Mouse (Mus musculus): ENCODE measurements around the gene Hvcn1.
"Not testable (repeated sequence)": the region's sequence is repeated elsewhere in the genome, so short reads cannot be mapped to it uniquely, and the experiment has no call there.

Gene Hvcn1

DNA sequence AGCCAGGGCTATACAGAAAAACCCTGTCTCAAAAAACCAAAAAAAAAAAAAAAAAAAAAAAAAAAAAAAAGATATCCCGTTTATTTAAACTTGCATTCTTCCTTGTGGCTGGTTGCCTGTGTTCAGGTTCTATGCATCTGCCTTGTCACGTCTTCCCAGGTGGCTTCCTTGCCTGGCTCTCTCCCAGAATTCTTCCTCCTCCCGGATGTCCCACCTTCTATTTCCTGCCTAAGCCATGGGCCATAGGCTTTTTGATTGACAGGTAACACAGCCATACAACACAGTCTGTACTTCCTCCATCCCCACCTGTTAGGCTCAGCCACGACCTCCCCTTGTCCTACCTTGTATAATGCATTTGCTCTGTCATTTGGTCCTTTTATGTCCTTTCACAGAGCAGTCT, at the start of gene Hvcn1:
TSS of gene Hvcn1 (plus strand) at position 330 of the 400 bp plus-strand sequence.
- DNase-seq (ENCODE audit: extremely low spot score, low read depth, low spot score) = no peak

DNA sequence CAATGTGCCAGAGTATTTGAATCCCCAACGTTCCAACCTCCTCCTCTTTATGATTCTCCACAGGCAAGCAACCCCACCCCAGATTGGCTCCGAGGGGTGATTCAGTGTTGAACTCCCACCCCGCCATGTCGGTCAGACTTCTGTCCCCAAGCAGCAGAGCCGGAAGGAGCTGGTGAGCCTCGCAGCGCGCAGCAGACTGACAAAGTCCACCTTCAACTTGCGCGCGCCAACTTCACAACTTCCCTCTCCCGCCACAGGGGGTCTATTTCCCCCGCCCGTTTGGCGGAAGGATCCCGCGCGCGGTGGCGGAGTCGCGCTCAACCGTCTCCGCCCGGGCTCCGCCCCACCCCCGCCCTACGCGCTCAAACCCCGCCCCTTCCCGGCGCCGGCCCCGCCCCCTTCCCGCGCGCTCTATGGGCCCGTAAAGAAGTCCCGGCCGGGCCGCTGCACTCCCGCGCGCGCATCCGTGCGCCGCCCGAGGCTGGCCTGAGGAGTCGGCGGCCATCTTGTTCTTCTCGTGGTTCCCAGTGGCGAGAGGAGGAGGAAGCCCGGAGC, 48.7 kb upstream of the Hvcn1 start, which contains the start of gene Ppp1cc:
TSS of gene Ppp1cc (plus strand) at position 452 of the 555 bp plus-strand sequence.
- DNase-seq (ENCODE audit: extremely low spot score, low read depth, low spot score) = peak; percentile 78

DNA sequence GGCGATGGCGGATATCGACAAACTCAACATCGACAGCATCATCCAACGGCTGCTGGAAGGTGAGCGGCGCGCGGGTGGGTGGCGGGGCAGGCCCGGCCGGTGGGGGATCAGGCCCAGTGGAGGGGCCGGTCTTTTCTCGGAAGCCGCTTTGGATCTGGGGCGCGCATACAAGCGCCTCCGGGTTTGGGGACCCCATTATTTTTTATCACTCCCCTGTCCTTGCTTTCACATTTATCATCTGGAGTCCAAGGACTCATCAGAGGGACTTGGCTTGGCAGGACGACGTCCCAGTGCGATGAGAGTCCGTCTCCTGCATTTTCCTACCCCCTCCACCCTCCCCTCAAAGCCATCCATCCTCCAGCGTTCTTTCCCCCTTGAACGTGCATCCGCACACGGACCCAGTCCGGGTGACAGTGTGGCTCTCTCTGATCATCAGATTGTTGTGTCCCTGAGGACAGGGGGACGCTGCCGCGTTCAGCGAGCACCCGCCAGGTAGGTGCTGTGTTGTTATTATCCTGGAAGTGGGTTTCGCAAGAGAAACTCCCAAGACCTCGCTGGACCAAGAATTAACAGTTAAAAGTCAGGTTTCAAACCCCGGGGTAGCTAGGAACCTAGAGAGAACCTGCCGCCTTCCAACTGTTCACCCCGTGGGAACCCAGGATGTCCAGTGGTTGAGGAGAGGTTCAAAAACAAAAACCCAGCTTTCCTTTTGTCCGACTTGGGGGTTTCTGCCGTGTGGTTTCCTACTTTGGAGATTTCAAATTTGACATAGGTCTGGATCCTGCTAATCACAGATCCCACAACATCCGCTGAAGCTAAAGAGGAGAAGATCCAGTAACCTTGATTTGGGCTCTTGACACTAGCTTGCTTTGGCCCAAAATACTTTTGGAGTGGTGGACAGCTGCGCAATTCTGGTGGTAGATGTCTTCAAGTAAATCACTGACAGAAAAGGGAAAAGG, 47.8 kb upstream of the Hvcn1 start:
- no peak for DNase-seq (ENCODE audit: extremely low spot score, low read depth, low spot score)

DNA sequence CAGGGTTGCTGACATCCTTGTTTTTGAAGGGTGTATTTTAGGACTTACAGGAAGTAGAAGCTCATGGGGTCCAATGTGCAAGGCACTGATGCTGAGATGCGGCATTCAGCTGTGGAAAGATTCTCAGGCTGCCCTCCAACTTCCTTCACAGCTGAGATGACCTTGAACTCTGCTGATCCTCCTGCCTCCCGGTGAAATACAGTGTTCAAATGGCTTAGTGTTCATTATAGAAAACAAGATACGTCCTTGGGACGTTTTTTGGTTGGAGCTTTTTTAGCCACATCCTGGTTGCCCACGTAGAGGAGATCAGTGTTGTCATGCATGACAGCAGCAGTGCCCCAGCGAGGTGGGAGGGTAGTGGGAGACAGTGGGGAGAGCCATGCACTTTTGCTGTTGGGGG, 43.4 kb upstream of the Hvcn1 start:
- DNase-seq (ENCODE audit: extremely low spot score, low read depth, low spot score) = no peak

DNA sequence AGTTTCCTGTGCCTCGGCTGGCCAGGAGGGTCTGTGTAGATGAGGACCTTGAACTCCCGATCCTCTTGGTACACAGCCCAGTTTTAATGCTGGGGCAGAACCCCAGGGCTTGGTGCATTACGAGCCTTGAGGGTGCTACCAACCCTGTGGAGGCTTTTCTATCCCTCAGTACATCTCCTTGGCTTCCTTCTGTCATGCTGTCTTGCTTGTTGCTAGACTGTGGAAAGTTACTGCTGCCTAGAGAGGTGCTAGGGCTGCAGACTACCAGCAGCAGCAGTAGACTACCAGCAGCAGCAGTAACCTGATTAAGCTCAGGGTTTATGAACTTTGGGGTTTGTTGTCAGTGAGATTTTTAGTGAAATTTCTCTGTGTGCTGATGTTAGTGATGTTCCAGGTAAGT, 42.6 kb upstream of the Hvcn1 start:
- DNase-seq (ENCODE audit: extremely low spot score, low read depth, low spot score) = no peak

DNA sequence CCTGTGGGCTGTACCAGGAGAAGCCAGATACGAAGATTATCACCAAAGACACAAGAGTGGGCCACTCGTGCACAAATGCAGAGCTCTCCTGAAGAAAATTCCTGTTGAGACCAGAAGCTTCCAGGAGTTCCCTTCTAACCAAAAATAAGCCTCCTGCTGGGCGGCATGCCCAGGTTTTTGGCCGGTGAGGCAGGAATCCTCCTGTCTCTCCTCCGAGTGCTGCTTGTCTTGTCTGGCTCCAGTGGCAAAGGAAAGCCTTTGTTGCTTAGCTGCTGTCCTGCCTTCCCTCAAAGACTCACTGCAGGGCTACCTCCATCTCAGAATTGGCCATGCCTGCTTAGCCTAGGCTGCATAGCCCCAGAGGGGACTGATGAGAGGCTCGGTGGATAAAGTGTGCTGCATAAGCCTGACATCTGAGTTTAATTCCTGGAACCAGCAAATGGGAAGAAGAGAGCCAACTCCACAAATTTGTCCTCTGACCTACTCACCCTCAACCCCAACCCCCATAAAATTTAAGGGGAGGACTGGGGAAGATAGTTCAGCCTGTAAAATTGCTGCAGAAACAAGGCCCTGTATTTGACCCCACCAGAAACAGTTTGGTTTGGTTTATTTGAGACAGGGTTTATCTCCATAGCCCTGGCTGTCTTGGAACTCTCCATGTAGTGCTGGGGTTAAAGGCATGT, 41.2 kb upstream of the Hvcn1 start:
- no peak for DNase-seq (ENCODE audit: extremely low spot score, low read depth, low spot score)

DNA sequence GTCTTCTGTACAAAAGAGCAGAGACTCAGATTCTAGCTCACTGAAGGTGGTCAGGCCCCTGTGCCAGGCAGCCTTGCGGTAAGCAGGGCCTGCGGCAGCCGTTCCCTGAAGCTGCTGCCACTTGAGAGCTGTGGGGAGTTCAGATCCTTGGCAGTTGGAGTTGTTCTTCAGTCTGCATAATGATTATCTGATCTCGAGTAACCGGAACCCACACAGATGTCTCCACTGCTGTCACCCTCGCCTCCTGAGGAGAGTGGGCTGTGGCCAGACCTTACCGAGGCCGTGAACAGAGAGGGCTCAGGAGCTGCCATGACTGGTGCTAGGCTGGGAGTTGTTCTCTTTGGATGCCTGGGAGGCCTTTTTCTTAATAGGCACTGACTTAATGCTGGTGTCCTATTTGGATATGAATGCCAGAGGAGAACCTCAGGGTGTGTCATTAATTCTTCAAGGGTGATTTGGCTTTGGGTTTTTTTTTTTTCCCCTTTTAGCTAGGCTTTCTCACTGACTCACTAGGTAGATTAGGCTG, 39.9 kb upstream of the Hvcn1 start:
- no peak for DNase-seq (ENCODE audit: extremely low spot score, low read depth, low spot score)

DNA sequence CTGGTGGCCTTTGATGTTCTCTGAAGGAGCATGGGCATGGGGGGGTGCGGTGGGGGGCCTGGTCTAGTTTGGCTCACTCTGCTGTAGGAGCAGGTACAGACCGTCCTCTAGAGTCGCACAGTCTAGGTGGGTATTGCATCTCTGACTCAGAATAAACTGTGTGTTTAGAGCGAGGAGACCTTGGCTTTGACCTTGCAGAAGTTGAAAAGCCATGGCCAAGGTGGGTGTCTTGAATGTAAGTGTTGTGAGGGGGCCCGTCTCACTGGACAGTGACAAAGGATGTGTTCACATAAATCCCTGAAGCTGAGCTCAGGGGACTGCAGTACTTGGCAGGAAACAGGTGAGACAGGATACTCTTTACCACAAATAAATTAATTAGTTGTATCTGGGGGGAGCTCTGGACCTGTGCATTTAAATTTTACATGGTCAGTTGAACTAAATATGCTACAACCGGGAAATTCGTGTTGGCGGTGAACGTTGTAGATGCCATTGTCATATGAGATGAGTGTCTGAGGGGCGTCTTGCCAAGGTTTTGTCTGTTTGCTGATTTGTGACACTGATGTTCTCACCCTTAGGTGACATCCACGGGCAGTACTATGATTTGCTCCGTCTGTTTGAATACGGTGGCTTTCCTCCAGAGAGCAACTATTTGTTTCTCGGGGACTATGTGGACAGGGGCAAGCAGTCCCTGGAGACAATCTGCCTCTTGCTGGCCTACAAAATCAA, 38.1 kb upstream of the Hvcn1 start:
- no peak for DNase-seq (ENCODE audit: extremely low spot score, low read depth, low spot score)

DNA sequence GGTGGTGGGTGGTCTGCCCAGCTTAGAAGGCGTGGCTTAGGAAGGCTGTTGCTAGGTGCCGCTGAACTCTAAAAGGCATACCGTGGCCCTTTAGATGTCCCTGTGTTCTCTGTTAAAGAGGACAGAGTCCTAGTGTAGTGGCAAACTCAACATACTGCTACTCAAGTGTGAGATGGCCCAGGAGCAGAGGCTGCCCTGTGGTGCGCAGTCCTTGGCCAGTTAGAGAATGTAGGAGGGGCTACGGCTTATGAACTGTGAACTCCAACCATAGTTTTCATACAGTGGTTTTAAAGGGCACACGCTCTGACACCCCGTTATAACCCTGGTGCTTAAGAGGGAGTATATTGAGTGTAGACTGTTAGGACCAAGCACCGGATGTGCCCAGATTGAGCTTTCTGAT, 35.5 kb upstream of the Hvcn1 start:
- no peak for DNase-seq (ENCODE audit: extremely low spot score, low read depth, low spot score)

DNA sequence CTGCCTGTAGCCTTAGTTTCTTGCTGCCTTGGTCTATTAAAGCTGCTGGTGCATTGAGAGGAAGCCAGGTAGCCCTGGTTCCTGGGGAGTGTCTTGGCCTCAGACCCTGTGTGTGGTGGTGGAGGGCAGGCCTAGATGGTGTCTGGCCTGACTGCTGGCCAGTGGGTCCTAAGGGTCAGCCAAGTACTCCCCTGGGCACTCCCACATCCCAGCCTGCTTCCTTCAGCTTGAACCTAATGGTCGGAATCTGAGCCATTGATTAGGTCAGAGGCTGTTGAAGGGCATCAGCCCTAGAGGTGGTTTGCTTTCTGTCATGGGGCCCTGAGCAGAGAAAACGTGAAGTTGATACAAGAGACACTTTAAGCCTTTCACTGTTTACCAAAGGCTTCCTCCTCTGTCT, 31.2 kb upstream of the Hvcn1 start:
- DNase-seq (ENCODE audit: extremely low spot score, low read depth, low spot score) = no peak

DNA sequence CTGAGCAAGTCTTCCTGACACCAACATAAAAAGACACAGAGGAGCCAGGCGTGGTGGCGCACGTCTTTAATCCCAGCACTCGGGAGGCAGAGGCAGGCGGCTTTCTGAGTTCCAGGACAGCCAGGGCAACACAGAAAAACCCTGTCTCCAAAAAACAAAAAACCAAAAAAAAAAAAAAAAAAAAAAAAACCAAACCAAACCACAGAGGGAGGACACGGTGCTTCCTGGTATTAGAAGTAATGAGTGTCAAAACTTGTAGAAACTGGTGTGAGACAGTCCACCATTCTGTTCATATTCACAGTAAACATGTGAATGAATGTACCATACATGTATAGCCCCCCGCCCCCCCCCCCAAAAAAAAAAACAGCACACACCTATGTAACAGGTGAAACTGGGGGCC, 30.6 kb upstream of the Hvcn1 start:
- no peak for DNase-seq (ENCODE audit: extremely low spot score, low read depth, low spot score)

DNA sequence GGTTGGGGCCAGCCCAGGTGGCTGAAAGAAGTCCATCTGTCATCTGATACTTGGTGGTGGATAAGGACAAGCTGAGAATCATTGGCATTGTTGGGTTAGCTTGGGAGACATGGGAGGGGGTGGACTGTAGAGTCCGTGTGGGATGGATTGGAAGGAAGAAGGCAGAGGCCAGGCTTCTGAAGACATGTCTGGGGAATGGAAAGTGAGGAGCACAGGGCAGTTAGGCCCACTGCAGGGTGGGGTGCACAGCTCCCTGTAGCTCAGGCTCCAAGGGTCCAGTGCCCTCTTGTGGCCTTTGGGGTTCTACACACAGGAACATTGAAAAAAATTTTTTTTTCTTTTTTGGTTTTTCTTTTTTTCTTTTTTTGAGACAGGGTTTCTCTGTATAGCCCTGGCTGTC, 30.2 kb upstream of the Hvcn1 start:
- DNase-seq (ENCODE audit: extremely low spot score, low read depth, low spot score) = no peak

DNA sequence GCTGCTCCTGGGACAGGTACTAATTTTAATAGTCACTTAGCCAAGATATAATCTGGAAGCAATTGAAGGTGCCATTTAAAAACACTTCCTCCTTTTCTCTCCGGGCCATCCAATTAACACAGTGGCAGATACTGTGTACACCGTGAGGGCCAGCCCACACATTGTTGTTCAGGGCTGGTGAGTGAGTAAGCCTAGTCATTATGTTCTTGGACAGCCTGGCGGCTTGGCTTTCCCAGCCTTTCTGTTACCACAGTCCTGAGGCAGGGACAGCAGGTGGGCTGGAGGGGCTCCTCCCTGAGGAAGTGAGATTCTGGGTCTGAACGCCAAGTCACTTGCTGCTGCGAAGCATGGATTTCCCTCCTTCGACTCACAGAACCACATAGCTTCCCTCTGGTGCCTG, 26.9 kb upstream of the Hvcn1 start:
- no peak for DNase-seq (ENCODE audit: extremely low spot score, low read depth, low spot score)

DNA sequence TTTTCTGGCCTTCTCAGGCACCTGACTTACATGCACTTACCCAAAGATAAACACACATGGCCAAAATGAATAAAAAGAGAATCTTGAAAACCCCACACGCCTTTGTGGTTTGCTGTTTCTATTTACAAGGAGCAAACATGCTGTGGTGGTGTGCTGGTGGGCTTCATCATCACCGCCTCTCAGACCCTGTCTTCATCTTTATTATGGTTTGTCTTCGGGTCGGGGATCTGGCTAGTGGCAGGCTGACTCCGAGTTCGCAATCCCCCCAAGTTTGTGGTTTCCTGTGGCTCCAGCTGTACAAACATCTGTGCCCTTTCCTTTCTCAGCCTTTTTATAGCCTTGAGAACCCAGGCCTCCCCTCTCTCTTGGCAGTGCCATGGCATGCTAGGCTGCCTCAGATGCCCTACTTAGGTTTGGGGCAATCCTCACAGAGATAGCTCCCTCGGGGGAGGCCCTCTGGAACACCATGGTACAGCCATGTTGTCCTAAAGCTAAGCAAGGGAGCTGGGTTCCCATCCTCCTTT, 22.3 kb upstream of the Hvcn1 start:
- DNase-seq (ENCODE audit: extremely low spot score, low read depth, low spot score) = no peak

DNA sequence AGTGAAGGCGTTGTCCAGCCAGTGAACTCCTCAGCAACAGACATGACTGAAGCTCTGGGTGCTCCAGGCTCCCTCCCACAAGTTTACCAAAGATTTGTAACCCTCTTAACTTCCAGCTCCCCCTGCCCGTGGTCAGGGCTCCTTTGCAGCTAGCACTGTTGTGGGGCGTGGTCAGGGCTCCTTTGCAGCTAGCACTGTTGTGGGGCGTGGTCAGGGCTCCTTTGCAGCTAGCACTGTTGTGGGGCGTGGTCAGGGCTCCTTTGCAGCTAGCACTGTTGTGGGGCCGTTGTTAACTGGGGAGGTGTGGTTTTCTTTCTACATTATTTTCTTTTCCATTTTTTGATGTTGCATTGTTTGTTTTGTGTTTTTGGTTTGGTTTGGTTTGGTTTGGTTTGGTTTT, 21.7 kb upstream of the Hvcn1 start:
- DNase-seq (ENCODE audit: extremely low spot score, low read depth, low spot score) = not testable (repeated sequence)

DNA sequence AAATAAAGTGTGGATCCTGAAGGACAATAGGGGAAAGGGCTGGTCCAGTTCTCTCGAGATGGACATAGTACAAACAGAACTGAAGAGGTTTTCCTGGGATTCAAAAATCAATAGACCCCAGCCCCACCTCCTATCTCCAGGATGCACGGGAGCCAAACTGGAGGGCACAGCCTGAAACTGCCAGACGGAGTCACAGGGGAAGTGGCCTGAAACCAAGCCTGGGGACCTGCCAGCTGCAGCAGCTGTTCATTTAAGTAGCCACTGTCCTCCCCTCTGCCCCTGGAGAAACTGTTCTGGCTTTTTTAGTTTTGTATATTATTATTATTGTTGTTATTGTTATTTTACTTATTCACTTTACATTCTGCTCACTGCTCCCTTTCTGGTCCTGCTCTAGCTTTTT, 17.5 kb upstream of the Hvcn1 start:
- no peak for DNase-seq (ENCODE audit: extremely low spot score, low read depth, low spot score)

DNA sequence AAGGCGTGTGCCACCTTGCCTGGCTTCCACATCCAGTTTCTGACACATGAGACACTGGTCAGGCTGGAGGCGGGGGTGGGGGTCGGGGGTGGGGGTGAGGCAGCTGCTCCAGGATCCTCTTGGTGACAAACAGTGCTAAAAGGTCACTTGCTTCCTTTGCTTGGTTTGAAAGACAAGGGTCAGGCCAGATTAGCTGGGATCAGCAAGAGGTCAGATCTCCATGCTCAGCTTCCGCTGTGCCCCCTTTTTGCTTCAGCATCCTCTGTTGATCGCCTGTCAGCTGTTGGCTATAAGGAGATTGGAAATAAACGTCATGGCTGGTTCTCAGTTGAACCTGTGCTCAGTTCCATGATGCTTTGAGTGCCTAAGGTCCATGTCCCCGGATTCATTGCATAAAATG, 16.1 kb upstream of the Hvcn1 start:
- DNase-seq (ENCODE audit: extremely low spot score, low read depth, low spot score) = no peak

DNA sequence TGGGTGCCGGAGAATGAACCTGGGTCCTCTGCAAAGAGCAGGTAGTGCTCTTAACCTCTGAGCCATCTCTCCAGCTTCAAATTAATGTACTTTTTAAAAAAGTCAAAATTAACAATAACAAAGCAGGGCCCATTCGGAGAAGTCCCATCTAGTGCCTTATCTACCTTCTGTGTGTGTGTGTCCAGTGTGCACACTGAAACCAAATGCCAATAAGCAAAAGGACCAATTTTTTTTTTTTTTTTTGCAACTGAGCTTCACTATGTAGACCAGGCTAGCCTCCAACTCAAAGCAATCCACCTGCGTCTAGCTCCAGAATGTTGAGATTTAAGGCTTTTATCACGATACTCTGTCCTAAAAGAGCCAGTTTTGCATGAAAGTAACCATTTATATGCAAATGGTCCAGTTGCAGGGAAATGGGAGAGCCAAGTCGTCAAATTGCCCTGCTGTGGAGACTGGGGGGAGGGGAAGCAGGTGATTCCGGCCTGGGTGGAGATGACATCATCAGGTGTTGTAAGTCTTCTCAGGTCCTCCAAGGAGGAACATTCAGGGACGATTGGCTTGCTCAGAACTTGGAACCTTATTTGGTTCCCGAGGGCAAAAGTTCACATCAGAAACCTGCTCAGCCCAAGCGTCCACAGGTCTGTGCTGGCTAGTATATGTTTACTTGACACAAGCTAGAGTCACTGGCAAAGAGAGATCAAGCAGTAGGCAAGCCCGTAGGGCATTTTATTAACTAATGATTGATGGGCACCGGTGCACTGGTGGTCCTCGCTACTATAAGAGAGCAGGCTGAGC, 15.1 kb upstream of the Hvcn1 start:
- DNase-seq (ENCODE audit: extremely low spot score, low read depth, low spot score) = no peak

DNA sequence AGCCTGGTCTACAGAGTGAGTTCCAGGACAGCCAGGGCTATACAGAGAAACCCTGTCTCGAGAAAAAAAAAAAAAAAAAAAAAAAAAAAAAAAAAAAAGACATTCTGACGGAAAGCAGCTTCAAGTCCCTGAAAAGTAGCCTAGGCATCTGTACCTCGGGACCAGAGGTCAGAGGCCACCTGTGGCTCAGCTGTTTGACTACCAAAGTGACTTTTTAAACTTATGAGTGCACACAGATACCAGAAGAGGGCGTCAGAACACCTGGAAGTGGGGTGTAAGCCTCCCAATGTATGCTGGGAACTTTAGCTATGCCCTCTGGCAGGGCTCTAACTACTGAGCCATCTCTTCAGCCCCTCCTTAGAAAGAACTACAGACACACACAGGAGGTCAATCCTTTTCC, 14.3 kb upstream of the Hvcn1 start:
- no peak for DNase-seq (ENCODE audit: extremely low spot score, low read depth, low spot score)

DNA sequence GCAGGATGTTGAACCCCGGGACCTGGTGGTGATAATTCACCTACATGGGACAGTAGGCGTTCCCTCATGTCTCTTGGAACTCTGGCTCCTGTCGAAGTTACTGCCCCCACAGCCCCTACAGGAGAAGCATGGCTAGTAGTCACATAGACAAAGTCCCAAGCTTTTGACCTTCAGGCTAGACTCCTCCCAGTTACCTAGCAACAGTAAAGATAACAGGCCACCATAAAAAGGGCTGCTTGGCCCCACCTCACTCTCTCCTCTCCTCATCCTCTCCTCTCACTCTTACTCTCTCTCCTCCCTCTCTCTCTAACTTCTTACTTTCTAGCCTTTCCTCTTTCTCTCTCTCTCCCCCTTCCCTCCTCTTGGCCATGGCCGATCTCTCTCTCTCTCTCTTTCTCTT, 5.7 kb upstream of the Hvcn1 start:
- DNase-seq (ENCODE audit: extremely low spot score, low read depth, low spot score) = no peak

Data from hindlimb bud, embryonic 11.5 days (tissue).